Mouse (Mus musculus) CD4-positive, CD25-positive, alpha-beta regulatory T cell (primary cell): ENCODE measurements around the gene Lbhd2. TPM values are rescaled to one million over a fixed set of nuclear protein-coding genes. Genes with fewer than 3 reads are reported as not detected.

Experiments used
- polyA plus RNA-seq: library from polyadenylated mRNA; unstranded; fragments of 100-300 nt; shearing (Covaris generic); gene quantifications from one replicate; pipeline ENCODE4 v1.2.1, GENCODE M21; 2017

Gene Lbhd2
- 0.28 TPM for polyA plus RNA-seq

DNA sequence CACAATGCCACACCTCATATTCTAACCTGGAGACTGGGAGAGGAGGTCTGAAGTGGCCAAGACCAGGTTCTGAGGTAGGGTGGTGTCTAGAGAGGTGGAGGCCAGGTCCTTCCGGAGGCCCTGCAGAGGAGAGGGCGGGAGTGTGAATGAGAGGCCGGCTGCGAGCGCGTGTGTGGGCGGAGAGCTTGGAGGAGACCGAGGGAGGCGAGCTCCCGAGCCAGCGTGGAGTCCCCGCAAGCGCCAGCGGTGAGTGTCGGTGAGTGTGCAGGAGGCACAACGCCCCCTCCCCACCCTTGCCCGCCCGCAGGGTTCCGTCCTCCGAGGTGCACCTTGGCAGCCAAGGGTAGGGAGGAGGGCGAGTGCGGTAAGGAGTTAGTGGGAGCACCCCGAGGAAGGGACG, at the start of gene Lbhd2:
TSS of gene Lbhd2 (plus strand) at position 188 of the 400 bp plus-strand sequence.

DNA sequence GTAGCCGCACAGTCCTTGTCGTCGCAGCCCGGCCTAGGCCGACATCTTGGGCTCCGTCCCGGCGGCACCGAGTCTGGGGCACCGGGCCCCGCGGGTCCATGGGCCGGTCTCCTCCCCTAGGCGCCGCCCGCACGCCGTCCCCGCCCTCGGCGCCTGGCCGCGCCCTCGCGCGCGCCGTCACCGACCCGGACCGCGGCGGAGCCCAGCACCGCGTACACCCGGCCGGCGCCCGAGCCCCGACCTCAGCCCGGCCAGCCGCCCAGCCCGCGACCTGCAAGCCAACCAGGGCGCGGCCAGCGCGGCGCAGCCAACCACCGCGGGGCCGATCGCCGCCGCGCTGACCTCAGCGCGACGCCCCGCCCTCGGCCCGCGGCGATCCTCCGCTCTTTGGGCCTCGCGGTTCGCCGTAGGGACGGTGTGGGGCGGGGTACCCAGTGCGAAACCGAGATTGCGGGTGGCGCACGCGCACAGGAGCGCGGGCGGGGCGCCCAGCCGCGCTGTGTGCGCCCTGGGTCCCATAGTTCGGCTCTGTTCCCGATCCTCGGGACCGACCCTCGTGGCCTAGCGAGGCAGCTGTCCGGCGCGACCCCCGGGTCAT, 29.1 kb upstream of the Lbhd2 start, which contains the start of gene Cdc42bpb:
TSS of gene Cdc42bpb (minus strand) at position 343 of the 598 bp plus-strand sequence.

DNA sequence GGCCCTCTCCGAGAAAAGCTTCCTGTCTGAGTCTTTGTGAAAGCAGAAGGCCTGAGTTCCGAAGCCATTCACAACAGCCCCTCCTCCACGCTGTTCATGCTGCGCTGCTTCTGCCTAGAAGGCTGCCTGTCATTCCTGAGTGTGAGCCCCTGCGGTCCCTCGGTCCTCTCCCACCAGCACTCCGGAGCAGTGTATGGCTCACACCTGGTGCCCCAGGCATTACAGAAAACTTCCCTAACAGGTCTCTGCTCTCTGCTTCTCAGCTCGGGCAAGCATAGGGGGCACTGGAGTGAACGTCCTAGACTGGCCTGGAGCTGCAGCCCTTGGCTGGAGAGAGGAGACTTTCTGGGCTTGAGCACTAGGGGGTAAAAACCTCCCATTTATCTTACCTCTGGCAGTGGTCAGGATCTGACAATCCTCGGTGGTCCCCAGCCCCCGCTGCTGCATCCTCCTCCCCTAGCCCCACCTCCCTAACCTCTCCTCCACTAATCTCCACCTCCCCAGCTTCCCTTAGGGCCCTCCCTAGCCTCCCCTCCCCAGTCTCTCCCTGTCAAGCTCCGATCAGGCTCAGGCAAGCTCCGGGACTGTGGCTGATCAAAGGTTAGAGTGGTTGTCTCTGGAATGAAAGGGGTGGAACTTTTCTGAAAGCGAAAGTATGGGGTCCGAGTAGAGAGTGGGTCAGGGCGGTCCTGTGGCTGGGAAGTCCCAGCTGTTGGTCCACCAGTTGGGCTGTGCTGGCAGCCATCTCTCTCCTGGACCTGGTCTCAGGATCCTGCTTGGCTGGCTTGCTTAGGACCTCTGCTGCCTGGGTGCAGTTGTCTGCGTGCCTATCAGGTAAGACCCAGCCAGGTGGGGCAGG, 10.5 kb downstream of the Lbhd2 start, which contains the start of gene Exoc3l4:
TSS of gene Exoc3l4 (plus strand) at position 97 of the 859 bp plus-strand sequence.

DNA sequence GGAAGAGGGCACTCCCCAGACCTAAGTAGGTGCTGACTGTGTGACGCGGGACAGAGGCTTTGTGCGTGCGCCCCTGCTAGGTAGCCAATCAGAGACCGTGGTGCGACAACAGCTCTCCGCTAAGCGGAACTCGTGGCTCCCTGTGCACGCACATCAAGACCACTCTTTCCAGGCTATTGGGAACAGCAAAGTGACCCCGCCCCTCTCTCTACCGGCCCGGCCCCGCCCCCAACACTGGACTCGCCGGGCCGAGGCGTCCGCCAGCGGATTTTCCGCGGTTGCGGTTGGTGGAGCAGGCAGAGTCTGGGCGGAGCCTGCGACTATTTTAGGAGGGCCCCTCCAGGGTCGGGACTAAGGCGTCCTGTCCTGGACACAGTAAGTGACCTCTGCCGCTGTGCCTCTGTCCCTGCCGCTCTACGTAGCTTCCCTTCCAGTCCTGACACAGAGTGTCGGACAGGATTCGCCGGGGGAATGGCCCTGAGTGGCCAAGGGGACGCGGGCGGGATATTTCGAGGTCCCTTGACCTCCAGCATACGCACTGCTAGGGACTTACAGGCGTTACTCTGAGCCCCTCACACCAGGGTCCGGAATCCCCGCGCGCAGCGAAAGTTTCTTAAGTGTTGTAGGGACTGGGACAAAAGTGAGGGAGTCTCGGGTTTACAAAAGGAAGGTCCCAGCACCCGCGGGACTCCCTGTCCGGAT, 35.9 kb downstream of the Lbhd2 start, which contains the start of gene Tnfaip2:
TSS of gene Tnfaip2 (plus strand) at position 161 of the 702 bp plus-strand sequence.

Other genes starting within 250 kb of the Lbhd2 start
- gene Traf3, start 240.4 kb upstream of the Lbhd2 start, polyA plus RNA-seq = 40.0 TPM
- 0.66 TPM for gene 4930595D18Rik, start 222.3 kb upstream of the Lbhd2 start, polyA plus RNA-seq
- 0.35 TPM for gene Amn, start 135.7 kb upstream of the Lbhd2 start, polyA plus RNA-seq
- 0.24 TPM for gene Cdc42bpb, start 29.1 kb upstream of the Lbhd2 start, polyA plus RNA-seq
- not detected for gene Exoc3l4, start 10.2 kb downstream of the Lbhd2 start, polyA plus RNA-seq
- gene Tnfaip2, start 35.7 kb downstream of the Lbhd2 start, polyA plus RNA-seq = 0.32 TPM
- gene Gm266, start 79.0 kb downstream of the Lbhd2 start, polyA plus RNA-seq = not detected
- 596 TPM for gene Eif5, start 131.2 kb downstream of the Lbhd2 start, polyA plus RNA-seq
- gene Mark3, start 167.7 kb downstream of the Lbhd2 start, polyA plus RNA-seq = 129 TPM